Comparison of ENCODE assay signal across 15 mouse cellular contexts in genomic region chr19:42578631-42579030, GRCm38 (mm10). TPM values are rescaled to one million over a fixed set of nuclear protein-coding genes. Genes with fewer than 3 reads are reported as not detected.
DNase-seq lines count a peak whose midpoint lies in the region.
"Had no signal": no experiment of that assay in that cellular context is flagged by ENCODE, and none has a peak within 500 bp of the region (broad histone marks: within the 10 kb centered on the region; RNA-seq: fewer than 3 reads in every experiment).

No protein-coding gene starts in this region.

- intact Hi-C loops in heart, postnatal 25 days (cut with DNase I), result no loop called here

- peak; percentile 70 for DNase-seq in adrenal gland, adult 2 months
- no peak for DNase-seq in adrenal gland, postnatal 10 days
- peak; percentile 2 for DNase-seq in embryo, embryonic 10 days (ENCODE audit: low spot score)
- no peak for DNase-seq in embryo, embryonic 9.5 days (ENCODE audit: extremely low spot score)
- DNase-seq in adrenal gland, postnatal 14 days, result peak; percentile 24
- DNase-seq in adrenal gland, postnatal 25 days, result peak; percentile 45
- DNase-seq in heart, postnatal 25 days (ENCODE audit: low spot score), result no peak
- DNase-seq in spleen, postnatal 14 days (ENCODE audit: low spot score in 2 of 2), result no peak
- DNase-seq: cerebellum, adult 11-12 months; cerebellum, adult 2 months; cerebellum, adult 9-10 months; cerebellum, postnatal 10 days; cerebellum, postnatal 25 days; embryo, embryonic 11 days; forebrain, postnatal 0 days had no signal

RNA-seq across cellular contexts. Expression of gene Loxl4, which starts 34.0 kb away (rescaled TPM):
- total RNA-seq in adrenal gland, adult 2 months (2021), result 1 to 10 TPM; 2.2 to 8.6 TPM
- 0.90 and 0.95 TPM in 2 replicates for polyA plus RNA-seq in adrenal gland, adult 2 months (2012; rRNA removed)
- total RNA-seq in adrenal gland, postnatal 10 days (2021), result 1 to 10 TPM; 1.8 to 2.7 TPM
- 1.8 and 1.9 TPM in 2 replicates for total RNA-seq in adrenal gland, postnatal 14 days (2021)
- total RNA-seq in adrenal gland, postnatal 25 days (2021), result 2.1 and 2.2 TPM in 2 replicates
- total RNA-seq in heart, postnatal 25 days (2021), result 1 to 10 TPM; 1.2 to 1.3 TPM

Comparison
In these comparisons a context has a peak if more than half of its experiments do, and no peak if none do; other contexts are left out.
1. DNase-seq: peak in adrenal gland, adult 2 months (single experiment), embryo, embryonic 10 days (single experiment), adrenal gland, postnatal 14 days (single experiment) and adrenal gland, postnatal 25 days (single experiment); none in adrenal gland, postnatal 10 days (single experiment), embryo, embryonic 9.5 days (single experiment), heart, postnatal 25 days (single experiment) and spleen, postnatal 14 days (0 of 2).